Mouse (Mus musculus) induced T-regulatory cell, adult 2 months (primary cell): ENCODE data around the gene Foxa3.

Source experiments
- DNase-seq: peaks from one replicate; pipeline ENCODE4 v3.0.0-alpha.2; 2012; ENCODE audit warnings: low read depth

Gene Foxa3

GRCm38 (mm10) chr7:19023357-19023814, at the start of gene Foxa3:
Gene Foxa3, minus strand, starts transcription at chr7:19023538.
- peak; percentile 85 for DNase-seq

GRCm38 (mm10) chr7:19071024-19071423, 47.7 kb upstream of the Foxa3 start:
- DNase-seq: peak; percentile 30

- peak; percentile 79 for DNase-seq
These were observed 46.2 kb upstream of the Foxa3 start for GRCm38 (mm10) chr7:19069500-19069899.

- peak; percentile 92 for DNase-seq
These were observed 45.4 kb upstream of the Foxa3 start for GRCm38 (mm10) chr7:19068707-19069106.

GRCm38 (mm10) chr7:19067935-19068334, 44.6 kb upstream of the Foxa3 start:
- no peak for DNase-seq

- peak; percentile 20 for DNase-seq
These were observed 43.7 kb upstream of the Foxa3 start for GRCm38 (mm10) chr7:19067063-19067462.

GRCm38 (mm10) chr7:19065896-19066295, 42.6 kb upstream of the Foxa3 start:
- no peak for DNase-seq

- DNase-seq: no peak
These were observed 34.1 kb upstream of the Foxa3 start for GRCm38 (mm10) chr7:19057405-19057804.

GRCm38 (mm10) chr7:19055108-19055507, 31.8 kb upstream of the Foxa3 start:
- no peak for DNase-seq

- no peak for DNase-seq
These were observed 31.4 kb upstream of the Foxa3 start for GRCm38 (mm10) chr7:19054777-19055076.

- peak; percentile 12 for DNase-seq
These were observed 30.9 kb upstream of the Foxa3 start, which contains the start of gene Rsph6a for GRCm38 (mm10) chr7:19054047-19054776. Gene Rsph6a, plus strand, starts transcription at chr7:19054690.

GRCm38 (mm10) chr7:19053136-19053532, 29.8 kb upstream of the Foxa3 start:
- no peak for DNase-seq

GRCm38 (mm10) chr7:19052345-19053135, 29.2 kb upstream of the Foxa3 start:
- DNase-seq: no peak

- DNase-seq: no peak
These were observed 27.8 kb upstream of the Foxa3 start for GRCm38 (mm10) chr7:19051161-19051560.

- no peak for DNase-seq
These were observed 26.8 kb upstream of the Foxa3 start for GRCm38 (mm10) chr7:19050172-19050571.

GRCm38 (mm10) chr7:19049252-19049651, 25.9 kb upstream of the Foxa3 start:
- no peak for DNase-seq

- no peak for DNase-seq
These were observed 24.7 kb upstream of the Foxa3 start for GRCm38 (mm10) chr7:19048006-19048527.

- no peak for DNase-seq
These were observed 23.1 kb upstream of the Foxa3 start for GRCm38 (mm10) chr7:19046286-19047069.

GRCm38 (mm10) chr7:19044616-19045015, 21.3 kb upstream of the Foxa3 start:
- no peak for DNase-seq

GRCm38 (mm10) chr7:19031641-19032040, 8.3 kb upstream of the Foxa3 start:
- DNase-seq: no peak

- DNase-seq: peak; percentile 73
These were observed 5.8 kb upstream of the Foxa3 start for GRCm38 (mm10) chr7:19029084-19029653.

GRCm38 (mm10) chr7:19028067-19028466, 4.7 kb upstream of the Foxa3 start:
- no peak for DNase-seq
